Mouse (Mus musculus): ENCODE measurements around the gene Mocs3.

Gene Mocs3

GRCm38 (mm10) chr2:168238335-168238734 lies 7.9 kb downstream of the Mocs3 start:
- no peak for DNase-seq (ENCODE audit: low read depth in 2 of 2, low spot score in 2 of 2)

- DNase-seq (ENCODE audit: low read depth in 2 of 2, low spot score in 2 of 2): no peak
These were observed 12.4 kb downstream of the Mocs3 start for GRCm38 (mm10) chr2:168242841-168243240.

- DNase-seq (ENCODE audit: low read depth in 2 of 2, low spot score in 2 of 2): no peak
These were observed 12.9 kb downstream of the Mocs3 start for GRCm38 (mm10) chr2:168243278-168243677.

GRCm38 (mm10) chr2:168245571-168245970 lies 15.1 kb downstream of the Mocs3 start:
- DNase-seq (ENCODE audit: low read depth in 2 of 2, low spot score in 2 of 2): no peak

GRCm38 (mm10) chr2:168248167-168248855 lies 17.9 kb downstream of the Mocs3 start:
- no peak for DNase-seq (ENCODE audit: low read depth in 2 of 2, low spot score in 2 of 2)

GRCm38 (mm10) chr2:168248856-168249245 lies 18.4 kb downstream of the Mocs3 start:
- DNase-seq (ENCODE audit: low read depth in 2 of 2, low spot score in 2 of 2): peak in 1 of 2 experiments; percentile 21

GRCm38 (mm10) chr2:168250270-168250669 lies 19.8 kb downstream of the Mocs3 start:
- peak; percentile 80 to 87 for DNase-seq (ENCODE audit: low read depth in 2 of 2, low spot score in 2 of 2)

- peak in 1 of 2 experiments; percentile 46 for DNase-seq (ENCODE audit: low read depth in 2 of 2, low spot score in 2 of 2)
These were observed 22.3 kb downstream of the Mocs3 start for GRCm38 (mm10) chr2:168252639-168253292.

- no peak for DNase-seq (ENCODE audit: low read depth in 2 of 2, low spot score in 2 of 2)
These were observed 23.4 kb downstream of the Mocs3 start for GRCm38 (mm10) chr2:168253822-168254221.

GRCm38 (mm10) chr2:168256506-168256905 lies 26.1 kb downstream of the Mocs3 start:
- no peak for DNase-seq (ENCODE audit: low read depth in 2 of 2, low spot score in 2 of 2)

GRCm38 (mm10) chr2:168257188-168257587 lies 26.8 kb downstream of the Mocs3 start:
- DNase-seq (ENCODE audit: low read depth in 2 of 2, low spot score in 2 of 2): no peak

GRCm38 (mm10) chr2:168259046-168259445 lies 28.6 kb downstream of the Mocs3 start:
- DNase-seq (ENCODE audit: low read depth in 2 of 2, low spot score in 2 of 2): no peak

- DNase-seq (ENCODE audit: low read depth in 2 of 2, low spot score in 2 of 2): no peak
These were observed 29.7 kb downstream of the Mocs3 start for GRCm38 (mm10) chr2:168260124-168260523.

GRCm38 (mm10) chr2:168260900-168261299 lies 30.5 kb downstream of the Mocs3 start:
- DNase-seq (ENCODE audit: low read depth in 2 of 2, low spot score in 2 of 2): no peak

- no peak for DNase-seq (ENCODE audit: low read depth in 2 of 2, low spot score in 2 of 2)
These were observed 37.6 kb downstream of the Mocs3 start for GRCm38 (mm10) chr2:168268033-168268432.

GRCm38 (mm10) chr2:168273387-168273786 lies 43.0 kb downstream of the Mocs3 start:
- no peak for DNase-seq (ENCODE audit: low read depth in 2 of 2, low spot score in 2 of 2)

GRCm38 (mm10) chr2:168274374-168274935 lies 44.0 kb downstream of the Mocs3 start:
- DNase-seq (ENCODE audit: low read depth in 2 of 2, low spot score in 2 of 2): peak; percentile 51 to 67

GRCm38 (mm10) chr2:168280729-168281581 lies 50.5 kb downstream of the Mocs3 start:
- DNase-seq (ENCODE audit: low read depth in 2 of 2, low spot score in 2 of 2): no peak

- no peak for DNase-seq (ENCODE audit: low read depth in 2 of 2, low spot score in 2 of 2)
These were observed 51.2 kb downstream of the Mocs3 start, which contains the start of gene Kcng1 for GRCm38 (mm10) chr2:168281582-168281981. Kcng1 (minus strand) TSS chr2:168281736.

Measured in CD8-positive naive resting alpha-beta T cell, adult 2 months (primary cell).